ENCODE assay signal across 14 mouse cellular contexts in genomic region chr11:3458428-3459104, GRCm38 (mm10). TPM values are rescaled to one million over a fixed set of nuclear protein-coding genes. Genes with fewer than 3 reads are reported as not detected.
DNase-seq lines count a peak whose midpoint lies in the region; ATAC-seq and TF ChIP-seq lines count a peak whose summit lies in the region.
"Had no signal": no experiment of that assay in that cellular context is flagged by ENCODE, and none has a peak within 500 bp of the region (broad histone marks: within the 10 kb centered on the region; RNA-seq: fewer than 3 reads in every experiment).

No protein-coding gene starts in this region.

- ATAC-seq in liver, embryonic 14.5 days (ENCODE audit: insufficient read depth) = peak; percentile 63
- ATAC-seq: forebrain, embryonic 15.5 days had no signal

- DNase-seq in kidney, adult 18-20 months = peak; percentile 51
- peak; percentile 61 for DNase-seq in kidney, postnatal 14 days
- DNase-seq in liver, embryonic 14.5 days (ENCODE audit: low read depth in 3 of 3, low spot score in 3 of 3) = no peak
- no peak for DNase-seq in embryo, embryonic 9.5 days (ENCODE audit: extremely low spot score)
- no peak for DNase-seq in heart, postnatal 4 days
- no peak for DNase-seq in spleen, postnatal 4 days (ENCODE audit: low spot score in 2 of 2)
- no peak for DNase-seq in lung, postnatal 36 days
- DNase-seq: adrenal gland, postnatal 25 days; lung, postnatal 10 days; right cerebral cortex, adult 18-20 months had no signal

- TF ChIP-seq EP300 in liver, embryonic 14.5 days (IDR thresholded peaks at IDR 0.05; ENCODE audit: low read depth) = no peak

- 68% methylated on average over 13 of the region's 13 CpGs for WGBS in liver, embryonic 14.5 days (ENCODE audit: insufficient replicate concordance)

- no peak overlapping the region for H3K4me3 ChIP-seq in liver, embryonic 14.5 days (ENCODE audit: insufficient read depth in 1 of 2, low read depth in 2 of 2, low read length in 2 of 2)
- H3K4me3 ChIP-seq: forebrain, embryonic 15.5 days; hindbrain, embryonic 15.5 days; limb, embryonic 12.5 days; neural tube, embryonic 15.5 days had no signal

- no peak overlapping the region; the same call in 1 of the 2 replicates for H3K4me2 ChIP-seq in liver, embryonic 14.5 days (ENCODE audit: low read depth)
- H3K4me2 ChIP-seq: forebrain, embryonic 15.5 days; hindbrain, embryonic 15.5 days; limb, embryonic 12.5 days; neural tube, embryonic 15.5 days had no signal

- H3K9ac ChIP-seq in liver, embryonic 14.5 days (replicated peaks) = no peak overlapping the region
- H3K9ac ChIP-seq: forebrain, embryonic 15.5 days; hindbrain, embryonic 15.5 days; limb, embryonic 12.5 days; neural tube, embryonic 15.5 days had no signal

- H3K36me3 ChIP-seq in liver, embryonic 14.5 days (replicated peaks; ENCODE audit: control insufficient read depth, insufficient read depth, low read depth) = no peaks in the 10 kb centered on the region
- H3K36me3 ChIP-seq: forebrain, embryonic 15.5 days had no signal

- H3K27me3 ChIP-seq in liver, embryonic 14.5 days (ENCODE audit: control insufficient read depth, insufficient read depth, low read length) = no peaks in the 10 kb centered on the region
- H3K27me3 ChIP-seq: forebrain, embryonic 15.5 days; hindbrain, embryonic 15.5 days; limb, embryonic 12.5 days; neural tube, embryonic 15.5 days had no signal

- TF ChIP-seq CTCF in liver, embryonic 14.5 days (IDR thresholded peaks at IDR 0.05; ENCODE audit: low read depth) = no peak

- H3K27ac ChIP-seq in liver, embryonic 14.5 days = no peak overlapping the region
- H3K27ac ChIP-seq: forebrain, embryonic 15.5 days; hindbrain, embryonic 15.5 days; limb, embryonic 12.5 days; neural tube, embryonic 15.5 days had no signal

- H3K9me3 ChIP-seq in liver, embryonic 14.5 days (ENCODE audit: control insufficient read depth, low read length) = no peaks in the 10 kb centered on the region
- H3K9me3 ChIP-seq: forebrain, embryonic 15.5 days; hindbrain, embryonic 15.5 days; limb, embryonic 12.5 days; neural tube, embryonic 15.5 days had no signal

- peaks cover 0 to 6% of the 10 kb centered on the region in 2 experiments; a peak in 2 of 4 replicates for H3K4me1 ChIP-seq in liver, embryonic 14.5 days (replicated peaks; ENCODE audit: control insufficient read depth in 2 of 2, insufficient read depth in 2 of 2, low read length in 1 of 2)

RNA-seq across cellular contexts. Expression of gene Rnf185, which starts 6.4 kb away (rescaled TPM):
- polyA plus RNA-seq in liver, embryonic 14.5 days (2012; rRNA removed) = 5.0 and 5.5 TPM in 2 replicates
- polyA plus RNA-seq in liver, embryonic 14.5 days (2014; fragmentation: Nextera tagmentation; extraction: Ambion mirVana) = 8.5 and 9.2 TPM in 2 replicates
- 10 to 100 TPM; 26.7 to 28.9 TPM for total RNA-seq in heart, postnatal 4 days (2021)

RNA-seq across cellular contexts. Expression of gene Pla2g3, which starts 29.5 kb away (rescaled TPM):
- polyA plus RNA-seq in liver, embryonic 14.5 days (2012; rRNA removed) = 0.06 and 0.11 TPM in 2 replicates
- polyA plus RNA-seq in liver, embryonic 14.5 days (2014; fragmentation: Nextera tagmentation; extraction: Ambion mirVana) = 0.04 and 0.13 TPM in 2 replicates
- under 1 TPM; 0.11 to 0.24 TPM for total RNA-seq in heart, postnatal 4 days (2021)

RNA-seq across cellular contexts. Expression of gene Inpp5j, which starts 46.1 kb away (rescaled TPM):
- polyA plus RNA-seq in liver, embryonic 14.5 days (2012; rRNA removed) = 0.23 and 0.31 TPM in 2 replicates
- polyA plus RNA-seq in liver, embryonic 14.5 days (2014; fragmentation: Nextera tagmentation; extraction: Ambion mirVana) = 0.27 and 0.38 TPM in 2 replicates
- 10 to 100 TPM; 17.2 to 21.1 TPM for total RNA-seq in heart, postnatal 4 days (2021)
- polyA plus RNA-seq: limb, embryonic 12.5 days had no signal

RNA-seq across cellular contexts. Expression of gene Limk2, which starts 49.6 kb away (rescaled TPM):
- polyA plus RNA-seq in liver, embryonic 14.5 days (2012; rRNA removed) = 7.1 and 7.4 TPM in 2 replicates
- 7.0 and 9.5 TPM in 2 replicates for polyA plus RNA-seq in liver, embryonic 14.5 days (2014; fragmentation: Nextera tagmentation; extraction: Ambion mirVana)
- total RNA-seq in heart, postnatal 4 days (2021) = 10 to 100 TPM; 31.8 to 34.4 TPM

RNA-seq across cellular contexts. Expression of gene Selenom, which starts 55.9 kb away (rescaled TPM):
- 8.5 and 12.2 TPM in 2 replicates for polyA plus RNA-seq in liver, embryonic 14.5 days (2012; rRNA removed)
- polyA plus RNA-seq in liver, embryonic 14.5 days (2014; fragmentation: Nextera tagmentation; extraction: Ambion mirVana) = 9.4 and 10.3 TPM in 2 replicates
- 10 to 100 TPM; 55.7 to 59.2 TPM for total RNA-seq in heart, postnatal 4 days (2021)

Comparison
In these comparisons a context has a peak if more than half of its experiments do, and no peak if none do; other contexts are left out.
1. DNase-seq: peak in kidney, adult 18-20 months (single experiment) and kidney, postnatal 14 days (single experiment); none in liver, embryonic 14.5 days (0 of 3), embryo, embryonic 9.5 days (single experiment), heart, postnatal 4 days (single experiment), spleen, postnatal 4 days (0 of 2) and lung, postnatal 36 days (single experiment).